Mouse (Mus musculus) B cell, adult (primary cell): Measurements from ENCODE around the gene Alox8. TPM values are rescaled to one million over a fixed set of nuclear protein-coding genes. Genes with fewer than 3 reads are reported as not detected.

ENCODE experiments used
- total RNA-seq: library from RNA; stranded (reverse); gene quantifications from 4 replicates; pipeline ENCODE4 v1.2.4, GENCODE M21; 2023; ENCODE audit not compliant: inconsistent age

Gene Alox8
- total RNA-seq = not detected in 4 replicates

DNA sequence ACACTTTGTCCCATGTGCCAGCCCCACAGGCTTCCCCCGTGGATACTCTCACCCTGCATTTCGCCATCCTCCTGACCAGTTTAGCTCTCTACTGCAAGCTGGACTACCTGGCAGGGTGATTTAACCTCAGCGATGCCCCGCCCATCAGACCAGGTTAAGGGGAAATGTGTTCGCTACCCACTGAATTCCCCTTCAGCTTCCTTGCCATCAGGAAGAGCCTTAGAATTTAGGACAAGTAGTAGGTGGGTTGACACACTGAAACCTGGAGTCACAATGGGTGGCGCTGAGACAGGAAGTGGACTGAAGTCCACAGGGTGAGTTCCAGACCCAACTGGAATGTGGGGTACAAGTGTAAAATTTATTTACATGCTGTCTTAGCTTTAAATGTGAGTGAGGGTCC is at the start of gene Alox8:
Alox8 (minus strand) TSS at position 101 of the 400 bp plus-strand sequence.

DNA sequence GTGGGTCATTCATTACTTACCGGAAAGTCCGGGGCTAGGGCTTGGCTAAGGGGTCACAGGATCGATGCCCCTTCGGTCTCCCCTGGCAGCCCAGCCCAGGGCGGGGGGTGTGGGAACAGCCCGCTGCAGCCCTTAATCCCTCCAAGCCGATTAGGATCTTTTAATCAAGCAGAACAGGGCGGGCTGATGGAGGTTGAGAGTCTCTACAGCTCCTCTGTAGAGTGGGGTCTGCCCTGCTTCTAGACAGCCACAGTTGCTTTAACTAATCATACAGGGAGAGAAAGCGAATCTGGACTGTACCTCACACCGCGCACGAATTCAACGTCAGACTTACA is 39.2 kb upstream of the Alox8 start, which contains the start of gene Gucy2e:
Gucy2e (minus strand) TSS at position 111 of the 335 bp plus-strand sequence.

DNA sequence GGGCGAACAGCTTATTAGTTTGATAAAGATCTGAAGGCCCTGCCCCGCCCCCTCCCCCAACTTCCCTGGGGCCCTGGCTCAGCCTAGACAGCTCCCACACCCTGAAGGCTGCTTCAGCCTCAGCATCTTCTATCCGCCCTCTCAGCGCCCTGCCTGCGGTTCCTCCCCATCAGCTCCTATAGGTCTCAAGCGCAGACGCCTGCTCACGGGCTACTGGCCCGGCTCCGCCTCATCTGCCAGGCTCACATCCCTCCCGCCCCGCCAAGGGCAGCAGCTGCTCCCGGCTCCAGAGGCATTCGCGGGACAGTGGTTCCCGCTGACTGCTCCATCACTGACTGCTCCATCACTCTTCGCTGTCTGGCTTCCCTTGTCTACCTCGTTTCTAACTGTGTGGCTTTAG is 40.8 kb downstream of the Alox8 start, which contains the start of gene Alox12b:
Alox12b (plus strand) TSS at position 190 of the 400 bp plus-strand sequence.

Other genes starting within 250 kb of the Alox8 start
- 0.24 TPM in 1 of 4 replicates, not detected in the others for gene Arhgef15, start 240.4 kb downstream of the Alox8 start, total RNA-seq
- gene Slc25a35, start 229.7 kb downstream of the Alox8 start, total RNA-seq = 2.7 to 3.4 TPM (median 3.0 TPM) in 4 replicates
- gene Rangrf, start 222.7 kb downstream of the Alox8 start, total RNA-seq = 4.7 to 8.4 TPM (median 5.1 TPM) in 4 replicates
- 25.1 to 32.7 TPM (median 28.2 TPM) in 4 replicates for gene Pfas, start 189.4 kb downstream of the Alox8 start, total RNA-seq
- 29.0 to 40.3 TPM (median 30.0 TPM) in 4 replicates for gene Ctc1, start 181.9 kb downstream of the Alox8 start, total RNA-seq
- 5.5 to 9.8 TPM (median 7.8 TPM) in 4 replicates for gene Aurkb, start 152.2 kb downstream of the Alox8 start, total RNA-seq
- gene Borcs6, start 138.1 kb downstream of the Alox8 start, total RNA-seq = 19.5 to 20.7 TPM (median 19.9 TPM) in 4 replicates
- 1.8 to 7.1 TPM (median 3.8 TPM) in 4 replicates for gene Tmem107, start 127.0 kb downstream of the Alox8 start, total RNA-seq
- 434 to 532 TPM (median 515 TPM) in 4 replicates for gene Vamp2, start 109.4 kb downstream of the Alox8 start, total RNA-seq
- 798 to 901 TPM (median 848 TPM) in 4 replicates for gene Per1, start 102.6 kb downstream of the Alox8 start, total RNA-seq
- gene Hes7, start 77.4 kb downstream of the Alox8 start, total RNA-seq = 0.27 to 0.48 TPM in 2 of 4 replicates, not detected in the others
- gene 9130213A22Rik, start 75.3 kb downstream of the Alox8 start, total RNA-seq = 0.35 TPM in 1 of 4 replicates, not detected in the others
- gene Aloxe3, start 71.9 kb downstream of the Alox8 start, total RNA-seq = 1.3 to 2.1 TPM (median 1.4 TPM) in 4 replicates
- gene Alox12b, start 40.9 kb downstream of the Alox8 start, total RNA-seq = not detected in 4 replicates
- gene Gucy2e, start 39.2 kb upstream of the Alox8 start, total RNA-seq = not detected in 4 replicates
- gene Cntrob, start 125.9 kb upstream of the Alox8 start, total RNA-seq = 27.1 to 33.6 TPM (median 29.4 TPM) in 4 replicates
- gene Trappc1, start 126.1 kb upstream of the Alox8 start, total RNA-seq = 32.4 to 43.0 TPM (median 40.9 TPM) in 4 replicates
- 1.5 to 2.8 TPM (median 2.2 TPM) in 4 replicates for gene Kcnab3, start 128.4 kb upstream of the Alox8 start, total RNA-seq
- gene Rnf227, start 142.6 kb upstream of the Alox8 start, total RNA-seq = 1.4 to 2.9 TPM (median 2.1 TPM) in 4 replicates
- 312 to 359 TPM (median 334 TPM) in 4 replicates for gene Chd3, start 171.6 kb upstream of the Alox8 start, total RNA-seq
- 39.9 to 59.3 TPM (median 48.7 TPM) in 4 replicates for gene Naa38, start 197.6 kb upstream of the Alox8 start, total RNA-seq
- gene Cyb5d1, start 197.8 kb upstream of the Alox8 start, total RNA-seq = 35.8 to 44.9 TPM (median 38.2 TPM) in 4 replicates
- gene Tmem88, start 200.4 kb upstream of the Alox8 start, total RNA-seq = 11.0 to 13.5 TPM (median 12.3 TPM) in 4 replicates
- 323 to 405 TPM (median 369 TPM) in 4 replicates for gene Kdm6b, start 215.8 kb upstream of the Alox8 start, total RNA-seq